Mouse (Mus musculus) lung, postnatal 0 days (tissue): ENCODE results near the gene Pex10. TPM values are rescaled to one million over a fixed set of nuclear protein-coding genes. Genes with fewer than 3 reads are reported as not detected.

Experiments used
- ATAC-seq: fragments of 200-750 bp; cut with Nextera tagmentation; 2 replicates; pipeline ENCODE4 v1.8.0; 2017; ENCODE audit warnings: moderate library complexity
- DNase-seq: peaks from one replicate; pipeline ENCODE4 v3.0.0-alpha.2; 2016; ENCODE audit warnings: low spot score
- H3K27ac ChIP-seq: fragments of 300-500 bp; sonication (generic); 2 replicates; pipeline ENCODE4 v1.5.1; 2014; ENCODE audit warnings: antibody characterized with exemption, mild to moderate bottlenecking, low read length, mixed read lengths
- H3K27me3 ChIP-seq: fragments of 300-500 bp; sonication (generic); replicated peaks from 2 replicates; pipeline ENCODE4 v1.6.1; 2014; ENCODE audit warnings: low read length, mixed read lengths; ENCODE audit not compliant: insufficient read depth
- H3K36me3 ChIP-seq: fragments of 300-500 bp; sonication (generic); 2 replicates; pipeline ENCODE4 v1.6.1; 2014; ENCODE audit warnings: low read length, mixed read lengths; ENCODE audit not compliant: insufficient read depth
- H3K4me1 ChIP-seq: fragments of 300-500 bp; sonication (generic); 2 replicates; pipeline ENCODE4 v1.6.1; 2014; ENCODE audit warnings: antibody characterized with exemption, low read depth, low read length, mixed read lengths; ENCODE audit not compliant: insufficient read depth
- H3K4me2 ChIP-seq: fragments of 300-500 bp; sonication (generic); replicated peaks from 2 replicates; pipeline ENCODE4 v1.6.1; 2014; ENCODE audit warnings: low read depth, mild to moderate bottlenecking, low read length, moderate library complexity, mixed read lengths
- H3K4me3 ChIP-seq: fragments of 300-500 bp; sonication (generic); 2 replicates; pipeline ENCODE4 v1.5.1; 2014; ENCODE audit warnings: low read depth, low read length
- H3K9ac ChIP-seq: fragments of 300-500 bp; sonication (generic); replicated peaks from 2 replicates; pipeline ENCODE4 v1.6.1; 2014; ENCODE audit warnings: low read depth, mild to moderate bottlenecking
- H3K9me3 ChIP-seq: fragments of 300-500 bp; sonication (generic); 2 replicates; pipeline ENCODE4 v1.6.1; 2016; ENCODE audit warnings: low read length, mixed read lengths
- CTCF ChIP-seq: IDR thresholded peaks from 2 replicates; pipeline ENCODE4 v1.5.1; 2016; ENCODE audit warnings: antibody characterized with exemption, mild to moderate bottlenecking
- EP300 ChIP-seq: IDR thresholded peaks from 2 replicates; pipeline ENCODE4 v1.6.1; 2016; ENCODE audit warnings: antibody characterized with exemption, mild to moderate bottlenecking, control low read depth
- WGBS: fragments of 180-500 bp; shearing (Covaris S2); extraction: QIAGEN DNeasy Blood & Tissue Kit; methylation state at CpG from one replicate; pipeline ENCODE4 v1.1.7; 2014; 5-methylcytosine and 5-hydroxymethylcytosine counted together
- polyA plus RNA-seq: library from polyadenylated mRNA; unstranded; fragments of >200 nt; fragmentation: Nextera tagmentation; extraction: Ambion mirVana; gene quantifications from 2 replicates; pipeline ENCODE4 v1.2.1, GENCODE M21; 2015

Pex10 gene
- polyA plus RNA-seq, 1 experiment from 2014 or later, result 19.4 TPM

GRCm38 (mm10) chr4:155095238-155095900 lies 28.6 kb downstream of the Pex10 start:
- Histone ChIP-seq H3K27ac (no peak overlapping the region), H3K4me1 (no peaks in the 10 kb centered on the region), H3K27me3 (no peaks in the 10 kb centered on the region), H3K9ac (no peak overlapping the region), H3K4me3 (no peak overlapping the region), H3K4me2 (no peak overlapping the region), H3K9me3 (no peaks in the 10 kb centered on the region), H3K36me3 (no peaks in the 10 kb centered on the region)
- ATAC-seq (peak; percentile 86), DNase-seq (peak; percentile 93)
- TF ChIP-seq EP300 (no peak; the same call in 1 of the 2 replicates), CTCF (peak; percentile 99)
- WGBS, result 45% methylated on average over 8 of the region's 8 CpGs

- H3K27ac ChIP-seq, result no peak overlapping the region
- no peak overlapping the region for H3K4me3 ChIP-seq
- H3K9me3 ChIP-seq, result no peaks in the 10 kb centered on the region
- ATAC-seq (no peak), DNase-seq (no peak)
- H3K36me3 ChIP-seq, result no peaks in the 10 kb centered on the region
- no peaks in the 10 kb centered on the region for H3K27me3 ChIP-seq
- H3K4me2 ChIP-seq, result no peak overlapping the region
- TF ChIP-seq CTCF (no peak), EP300 (no peak)
- H3K4me1 ChIP-seq, result no peaks in the 10 kb centered on the region
- H3K9ac ChIP-seq, result no peak overlapping the region
- 85% methylated on average over 8 of the region's 8 CpGs for WGBS
Measured at GRCm38 (mm10) chr4:155095967-155096366, 29.2 kb downstream of the Pex10 start.

DNA sequence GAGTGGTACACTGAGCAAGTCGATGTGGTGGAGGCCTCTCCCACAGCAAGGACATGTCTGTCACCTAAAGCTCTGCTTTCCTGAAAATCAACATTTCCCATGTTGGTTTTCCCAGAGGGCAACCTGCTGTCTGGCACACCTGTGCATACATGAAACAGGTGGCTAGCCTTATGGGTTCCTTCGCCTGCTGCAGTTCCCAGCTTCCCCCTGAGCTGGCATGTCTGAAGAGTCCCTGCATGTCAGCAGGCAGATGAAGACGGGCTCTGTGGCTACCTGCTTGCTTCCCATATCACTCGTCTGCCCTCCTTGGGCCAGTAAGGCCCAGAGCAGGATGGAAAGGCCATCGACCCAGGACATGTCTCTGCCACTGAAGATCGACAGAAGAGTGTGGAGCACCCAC lies 30.6 kb downstream of the Pex10 start:
- Histone ChIP-seq H3K36me3 (no peaks in the 10 kb centered on the region), H3K9me3 (no peaks in the 10 kb centered on the region), H3K4me2 (no peak overlapping the region), H3K27me3 (no peaks in the 10 kb centered on the region), H3K9ac (no peak overlapping the region), H3K4me3 (no peak overlapping the region), H3K27ac (no peak overlapping the region), H3K4me1 (no peaks in the 10 kb centered on the region)
- DNase-seq (no peak), ATAC-seq (no peak)
- 82% methylated on average over 6 of the region's 6 CpGs for WGBS
- TF ChIP-seq CTCF (no peak), EP300 (no peak)

DNA sequence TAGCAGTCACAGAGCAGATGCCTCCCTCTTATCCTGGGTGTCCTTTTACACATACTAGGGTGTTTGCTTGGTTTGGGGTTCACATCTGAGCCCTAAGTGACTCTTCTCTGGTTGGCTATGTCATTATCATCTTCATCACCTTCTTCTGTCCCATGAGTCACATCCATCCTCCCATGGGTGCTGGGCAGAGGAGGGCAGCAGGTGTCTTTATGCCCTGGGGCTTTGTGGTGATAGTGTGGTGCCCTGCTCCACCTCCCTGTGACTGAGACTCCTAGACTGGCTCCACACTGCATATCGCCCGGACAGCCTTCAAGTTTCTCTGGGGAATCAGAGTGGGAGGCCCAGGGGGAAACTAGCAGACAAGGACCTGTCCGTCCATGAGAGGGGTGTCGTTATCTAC lies 31.8 kb downstream of the Pex10 start:
- H3K9ac ChIP-seq, result no peak overlapping the region
- ATAC-seq (no peak), DNase-seq (no peak)
- no peak overlapping the region for H3K4me2 ChIP-seq
- H3K4me1 ChIP-seq, result no peaks in the 10 kb centered on the region
- no peaks in the 10 kb centered on the region for H3K36me3 ChIP-seq
- H3K9me3 ChIP-seq, result no peaks in the 10 kb centered on the region
- WGBS, result 67% methylated on average over 4 of the region's 4 CpGs
- H3K27me3 ChIP-seq, result no peaks in the 10 kb centered on the region
- TF ChIP-seq EP300, result no peak
- no peak for TF ChIP-seq CTCF
- no peak overlapping the region for H3K27ac ChIP-seq
- no peak overlapping the region for H3K4me3 ChIP-seq

- Histone ChIP-seq H3K9me3 (no peaks in the 10 kb centered on the region), H3K4me3 (no peak overlapping the region), H3K9ac (no peak overlapping the region), H3K27ac (no peak overlapping the region), H3K36me3 (no peaks in the 10 kb centered on the region), H3K27me3 (no peaks in the 10 kb centered on the region), H3K4me1 (no peaks in the 10 kb centered on the region), H3K4me2 (no peak overlapping the region)
- DNase-seq (no peak), ATAC-seq (no peak)
- TF ChIP-seq CTCF, result no peak
- no peak for TF ChIP-seq EP300
- WGBS, result 87% methylated on average over 4 of the region's 4 CpGs
Measured at GRCm38 (mm10) chr4:155107886-155108285, 41.1 kb downstream of the Pex10 start.

GRCm38 (mm10) chr4:155109471-155109870 lies 42.7 kb downstream of the Pex10 start:
- no peak overlapping the region for H3K4me3 ChIP-seq
- TF ChIP-seq EP300, result no peak
- TF ChIP-seq CTCF, result no peak
- no peaks in the 10 kb centered on the region for H3K27me3 ChIP-seq
- H3K36me3 ChIP-seq, result no peaks in the 10 kb centered on the region
- no peaks in the 10 kb centered on the region for H3K9me3 ChIP-seq
- no peak overlapping the region for H3K4me2 ChIP-seq
- DNase-seq (no peak), ATAC-seq (no peak)
- H3K9ac ChIP-seq, result no peak overlapping the region
- WGBS, result 39% methylated on average over 5 of the region's 5 CpGs
- no peak overlapping the region for H3K27ac ChIP-seq
- H3K4me1 ChIP-seq, result no peaks in the 10 kb centered on the region
